Mouse (Mus musculus): ENCODE measurements around the gene Akr1d1. TPM values are rescaled to one million over a fixed set of nuclear protein-coding genes. Genes with fewer than 3 reads are reported as not detected.

Akr1d1 gene
- polyA plus RNA-seq (2014; fragmentation: Illumina TruSeq; extraction: RNeasy Lipid Tissue Mini Kit (QIAGEN cat#74804); ENCODE audit: low read depth, low replicate concordance) = 0.17 TPM

DNA sequence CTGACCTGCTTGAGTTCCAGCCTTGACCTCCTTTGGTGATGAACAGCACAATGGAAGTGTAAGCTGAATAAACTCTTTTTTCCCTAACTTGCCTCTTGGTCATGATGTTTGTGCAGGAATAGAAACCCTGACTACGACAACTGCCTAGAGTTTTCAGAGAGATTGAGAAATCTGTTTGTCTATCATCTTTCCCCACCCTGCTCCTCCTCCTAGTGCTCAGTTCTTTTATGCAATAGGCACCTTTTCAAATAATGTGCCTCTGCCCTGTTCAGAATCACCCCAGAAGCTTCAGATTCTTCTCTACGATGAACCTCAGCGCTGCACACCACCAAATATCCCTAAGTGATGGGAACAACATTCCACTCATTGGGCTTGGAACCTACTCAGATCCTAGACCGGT lies at the start of gene Akr1d1:
TSS of gene Akr1d1 (plus strand) at position 234 of the 400 bp plus-strand sequence.

Other genes starting within 250 kb of the Akr1d1 start
- 0.25 TPM for gene Dgki, start 230.0 kb upstream of the Akr1d1 start, polyA plus RNA-seq (2014; fragmentation: Illumina TruSeq; extraction: RNeasy Lipid Tissue Mini Kit (QIAGEN cat#74804); ENCODE audit: low read depth, low replicate concordance)
- gene Creb3l2, start 88.0 kb upstream of the Akr1d1 start, polyA plus RNA-seq (2014; fragmentation: Illumina TruSeq; extraction: RNeasy Lipid Tissue Mini Kit (QIAGEN cat#74804); ENCODE audit: low read depth, low replicate concordance) = 2.4 TPM